Mouse (Mus musculus) brain, embryonic 14.5 days (tissue): ENCODE data around the gene Gabrq.

Experiments
- CTCF ChIP-seq: fragments of 200-500 bp; IDR thresholded peaks from 2 replicates; pipeline ENCODE4 v1.5.1; 2012; ENCODE audit warnings: inconsistent platforms, mild to moderate bottlenecking, moderate library complexity, borderline replicate concordance; ENCODE audit not compliant: insufficient read depth, insufficient read length; ENCODE audit errors: extremely low read depth
- POLR2A ChIP-seq: fragments of 200-500 bp; IDR thresholded peaks from 2 replicates; pipeline ENCODE4 v1.6.1; 2012; ENCODE audit warnings: mild to moderate bottlenecking, inconsistent platforms, borderline replicate concordance; ENCODE audit not compliant: poor library complexity, insufficient read depth, insufficient read length, severe bottlenecking; ENCODE audit errors: extremely low read depth

DNA sequence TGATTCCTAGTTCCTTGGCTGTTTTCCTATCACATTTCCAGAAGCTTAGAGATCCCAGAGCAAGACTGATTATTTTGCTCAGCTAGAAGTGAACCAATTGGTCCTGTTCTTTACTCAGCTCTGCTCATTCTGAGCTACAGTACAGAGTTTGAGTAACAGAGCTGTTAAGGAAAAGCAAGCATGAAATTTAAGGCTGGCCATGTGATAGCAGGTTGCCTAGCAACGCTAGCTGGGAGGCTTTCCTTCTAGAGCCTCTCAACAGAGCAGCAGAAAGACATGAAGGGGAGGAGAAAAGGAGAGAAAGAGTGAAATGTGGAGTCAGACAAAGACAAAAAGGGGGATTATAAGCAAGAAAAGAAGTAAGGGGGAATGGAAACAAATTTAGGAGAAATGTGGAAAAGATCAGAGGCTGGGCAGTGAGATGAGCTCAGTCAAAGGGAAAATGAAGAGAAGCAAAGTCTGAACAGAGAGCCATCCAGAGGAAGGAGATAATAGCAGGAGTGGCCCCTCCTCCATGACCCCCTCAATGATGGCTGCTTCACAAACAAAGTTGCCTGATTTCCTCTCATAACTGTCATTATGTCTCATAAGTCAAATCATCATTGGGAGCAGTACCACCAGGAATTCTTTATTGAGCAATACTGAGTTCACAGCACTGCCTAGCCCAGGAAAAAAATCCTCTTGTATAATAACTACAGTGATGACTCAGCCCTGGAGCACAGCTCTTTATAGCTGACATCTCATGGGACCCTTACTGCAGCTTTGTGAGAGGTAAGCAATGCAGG is 36.0 kb upstream of the Gabrq start:
- TF ChIP-seq CTCF = no peak
- TF ChIP-seq POLR2A = no peak
